Mouse (Mus musculus) mouse embryonic stem cell (cell line): ENCODE results near the gene Smtnl2.
"Not testable (repeated sequence)": the region's sequence is repeated elsewhere in the genome, so short reads cannot be mapped to it uniquely, and the experiment has no call there.

Experiments used
- in situ Hi-C, 2 experiments: fragments of 300-500 bp; cut with MboI; formaldehyde crosslinking; loops; 1 replicate in 1 of 2; 3 replicates in 1 of 2; pipeline ENCODE4 v1.14.3; 2019 to 2020; ENCODE audit warnings: low sequenced_read_pairs in 2 of 2, low pct_unique_long_range_greater_than_20kb in 1 of 2, mixed read lengths in 1 of 2; ENCODE audit not compliant: unreplicated experiment in 1 of 2

The Smtnl2 gene

GRCm38 (mm10) chr11:72430311-72431068 lies 19.0 kb upstream of the Smtnl2 start:
- in situ Hi-C loops: not testable (repeated sequence)

GRCm38 (mm10) chr11:72429288-72429690 lies 17.8 kb upstream of the Smtnl2 start:
- in situ Hi-C loops: loop anchor here in 1 of 2 experiments (5.0 to 10.0 kb wide), 2 partner anchors 87 to 214 kb away; partner anchors contain the start of gene Med31

DNA sequence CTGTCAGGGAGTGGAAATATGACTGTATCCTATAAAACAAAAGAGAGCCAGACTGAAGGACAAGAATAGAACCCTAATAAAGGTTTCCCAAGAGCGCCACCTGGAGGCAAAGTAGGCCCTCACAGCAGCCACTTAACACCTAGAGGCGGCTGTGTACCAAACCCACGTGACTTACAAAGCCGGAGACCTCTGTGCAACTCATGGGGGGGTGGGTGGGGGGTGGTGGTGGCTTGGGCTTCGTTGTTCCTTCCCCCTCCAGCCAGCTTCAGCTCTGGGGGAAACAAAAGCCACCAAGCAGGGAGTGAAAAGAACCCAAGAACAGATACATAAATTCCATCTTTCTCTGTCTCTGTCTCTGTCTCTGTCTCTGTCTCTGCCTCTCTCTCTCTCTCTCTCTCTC lies 17.2 kb upstream of the Smtnl2 start:
- in situ Hi-C loops: loop anchor here in 1 of 2 experiments (5.0 to 10.0 kb wide), 2 partner anchors 86 to 214 kb away; partner anchors contain the start of gene Med31

DNA sequence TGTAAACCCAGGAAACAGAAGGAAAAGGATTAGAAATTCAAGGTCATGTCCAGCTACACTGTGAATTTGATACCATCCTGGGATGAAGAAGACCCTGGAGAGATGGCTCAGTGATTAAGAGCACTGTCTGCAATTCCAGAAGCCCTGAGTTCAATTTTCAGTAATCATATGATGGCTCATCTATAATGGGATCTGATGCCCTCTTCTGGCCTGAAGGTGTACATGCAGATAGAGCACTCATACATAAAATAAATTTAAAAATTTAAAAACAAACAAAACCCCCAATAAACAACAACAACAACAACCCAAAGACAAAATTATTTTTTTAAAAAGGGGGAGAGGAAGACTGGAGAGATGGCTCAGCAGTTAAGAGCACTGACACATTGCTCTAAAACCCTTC lies 15.4 kb upstream of the Smtnl2 start:
- in situ Hi-C loops: loop anchor here in 1 of 2 experiments (5.0 to 10.0 kb wide), 2 partner anchors 85 to 212 kb away; partner anchors contain the start of gene Med31

- in situ Hi-C loops: loop anchor here in 1 of 2 experiments (5.0 to 10.0 kb wide), 2 partner anchors 83 to 210 kb away; partner anchors contain the start of gene Med31
Measured at GRCm38 (mm10) chr11:72425201-72425600, 13.7 kb upstream of the Smtnl2 start.

GRCm38 (mm10) chr11:72423686-72424085 lies 12.2 kb upstream of the Smtnl2 start:
- in situ Hi-C loops: loop anchor here (5.0 to 10.0 kb wide), 3 partner anchors 66 to 211 kb away; partner anchors contain the start of gene Med31 (in 1 of the 2)

DNA sequence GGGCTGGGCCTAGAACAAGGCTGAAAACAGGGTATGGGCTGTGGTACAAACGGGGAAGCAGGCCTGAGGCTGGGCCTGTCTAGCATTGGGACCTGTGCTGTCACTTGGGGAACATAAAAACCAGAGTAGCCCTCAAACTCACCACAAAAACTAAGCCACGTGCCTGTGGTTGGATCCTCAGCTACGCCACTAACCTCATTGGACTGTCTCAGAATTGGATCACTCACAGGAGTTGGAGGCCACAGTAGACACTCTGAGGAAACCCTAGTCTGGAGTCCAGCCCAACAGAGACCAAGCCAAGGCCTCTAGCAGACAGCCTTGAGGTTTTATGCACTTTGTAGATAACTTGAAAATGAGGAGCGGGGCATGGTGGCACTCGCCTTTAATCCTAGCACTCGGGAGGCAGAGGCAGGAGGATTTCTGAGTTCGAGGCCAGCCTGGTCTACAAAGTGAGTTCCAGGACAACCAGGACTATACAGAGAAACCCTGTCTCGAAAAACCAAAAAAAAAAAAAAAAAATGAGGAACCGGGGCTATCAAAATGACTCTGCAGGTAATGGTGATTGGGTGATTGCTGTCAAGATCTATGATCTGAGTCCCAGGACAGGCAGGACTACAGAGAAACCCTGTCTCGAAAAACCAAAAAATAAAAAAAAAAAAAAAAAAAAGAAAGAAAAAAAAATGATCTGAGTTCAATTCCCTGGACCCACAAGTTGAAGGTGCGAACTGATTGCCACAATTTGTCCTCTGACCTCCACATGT lies 10.2 kb upstream of the Smtnl2 start:
- in situ Hi-C loops: loop anchor here (5.0 to 10.0 kb wide), 3 partner anchors 64 to 209 kb away; partner anchors contain the start of gene Med31 (in 1 of the 2)

- in situ Hi-C loops: loop anchor here (5.0 to 10.0 kb wide), 3 partner anchors 63 to 208 kb away; partner anchors contain the start of gene Med31 (in 1 of the 2)
Measured at GRCm38 (mm10) chr11:72420460-72421122, 9.1 kb upstream of the Smtnl2 start.

DNA sequence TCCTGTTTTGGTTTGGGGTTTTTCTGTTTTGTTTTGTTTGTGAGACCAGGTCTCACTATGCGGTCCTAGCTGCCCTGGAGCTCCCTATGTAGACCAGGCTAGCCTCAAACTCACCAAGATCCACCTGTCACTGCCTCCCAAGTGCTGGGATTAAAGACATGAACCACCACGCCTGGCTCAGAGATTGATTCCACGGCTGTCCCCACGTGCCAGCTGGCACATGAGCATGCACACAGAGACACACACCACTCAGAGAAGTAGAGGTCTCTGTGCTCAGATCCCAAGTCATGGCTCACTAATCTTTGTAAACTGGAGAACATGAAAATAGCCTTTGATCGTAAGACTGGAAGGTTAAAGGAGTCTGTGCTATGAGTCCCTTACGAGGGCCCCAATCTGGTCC lies 7.5 kb upstream of the Smtnl2 start:
- in situ Hi-C loops: no loop called here

DNA sequence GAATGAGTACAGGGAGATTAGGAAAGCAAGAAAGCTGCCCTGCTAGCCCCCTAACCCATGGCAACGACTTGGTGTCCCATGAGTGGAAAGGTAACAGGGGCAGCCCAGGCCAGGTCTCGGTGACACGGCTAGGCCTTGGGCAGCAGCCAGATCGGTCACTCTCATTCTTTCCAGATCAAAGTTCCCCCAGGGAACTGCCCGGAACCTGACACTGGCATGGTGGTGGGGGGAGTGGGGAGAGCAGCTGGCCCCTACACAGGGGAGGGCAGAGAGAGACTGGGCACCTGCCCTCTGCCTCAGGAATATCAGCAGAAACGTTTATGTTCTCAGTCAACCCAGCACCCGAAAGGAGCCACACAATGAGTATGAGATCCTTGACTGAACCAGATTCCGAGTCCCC lies 6.7 kb upstream of the Smtnl2 start:
- in situ Hi-C loops: no loop called here

- in situ Hi-C loops: no loop called here
Measured at GRCm38 (mm10) chr11:72417376-72417775, 5.9 kb upstream of the Smtnl2 start.

- in situ Hi-C loops: no loop called here
Measured at GRCm38 (mm10) chr11:72416666-72417065, 5.2 kb upstream of the Smtnl2 start.

- in situ Hi-C loops: no loop called here
Measured at GRCm38 (mm10) chr11:72415155-72415554, 3.6 kb upstream of the Smtnl2 start.

GRCm38 (mm10) chr11:72413601-72414190 lies 2.2 kb upstream of the Smtnl2 start:
- in situ Hi-C loops: no loop called here

GRCm38 (mm10) chr11:72413016-72413415 lies 1.5 kb upstream of the Smtnl2 start:
- in situ Hi-C loops: no loop called here

- in situ Hi-C loops: no loop called here
Measured at GRCm38 (mm10) chr11:72411945-72412344, 432 bp upstream of the Smtnl2 start.

- in situ Hi-C loops: no loop called here
Measured at GRCm38 (mm10) chr11:72410521-72411092, 906 bp downstream of the Smtnl2 start.
